Mouse (Mus musculus): ENCODE data around the gene Ldlrad1.

GRCm38 (mm10) chr4:107160181-107160580 is 48.8 kb upstream of the Ldlrad1 start:
- TF ChIP-seq CTCF (IDR thresholded peaks at IDR 0.05; ENCODE audit: low read depth, low read length) (no peak), TAL1 (conservative IDR thresholded peaks at IDR 0.05; ENCODE audit: low read depth, low read length) (no peak), GATA1 (IDR thresholded peaks at IDR 0.05; ENCODE audit: borderline replicate concordance, low read length) (no peak)

All from G1E (cell line).